Mouse (Mus musculus) fibroblast of lung, adult 2 months (primary cell): Measurements from ENCODE around the gene 6720489N17Rik.
A peak's percentile ranks its signal among the peaks of the same experiment; 100 is the strongest.
"Not testable (repeated sequence)": the region's sequence is repeated elsewhere in the genome, so short reads cannot be mapped to it uniquely, and the experiment has no call there.

Source experiments
- DNase-seq: peaks from one replicate; pipeline ENCODE4 v3.0.0-alpha.2; 2011; ENCODE audit warnings: low read depth

The 6720489N17Rik gene

GRCm38 (mm10) chr13:62623577-62624276 is at the start of gene 6720489N17Rik:
Gene 6720489N17Rik (minus strand): TSS chr13:62624182.
- peak; percentile 62 for DNase-seq

- DNase-seq, result no peak
These were observed 29.4 kb upstream of the 6720489N17Rik start for GRCm38 (mm10) chr13:62653369-62653743.

- DNase-seq, result peak; percentile 77
These were observed 28.8 kb upstream of the 6720489N17Rik start for GRCm38 (mm10) chr13:62652681-62653368.

- DNase-seq, result peak; percentile 15
These were observed 3.1 kb upstream of the 6720489N17Rik start for GRCm38 (mm10) chr13:62627071-62627470.

- DNase-seq, result not testable (repeated sequence)
These were observed 289 bp upstream of the 6720489N17Rik start for GRCm38 (mm10) chr13:62624277-62624665.

- DNase-seq, result not testable (repeated sequence)
These were observed 6.5 kb downstream of the 6720489N17Rik start for GRCm38 (mm10) chr13:62617449-62617848.

GRCm38 (mm10) chr13:62571099-62571498 is 52.9 kb downstream of the 6720489N17Rik start, which contains the start of gene Zfp934:
Gene Zfp934 (minus strand): TSS chr13:62571199.
- not testable (repeated sequence) for DNase-seq

GRCm38 (mm10) chr13:62561696-62562095 is 62.3 kb downstream of the 6720489N17Rik start:
- DNase-seq, result not testable (repeated sequence)

GRCm38 (mm10) chr13:62558189-62559110 is 65.5 kb downstream of the 6720489N17Rik start, which contains the start of gene Zfp935:
Gene Zfp935 (minus strand): TSS chr13:62558511.
- DNase-seq, result peak; percentile 0
